Mouse (Mus musculus) adrenal gland, postnatal 4 days (tissue): ENCODE measurements around the gene Plekhh3. TPM values are rescaled to one million over a fixed set of nuclear protein-coding genes. Genes with fewer than 3 reads are reported as not detected.
"Not testable (repeated sequence)": the region's sequence is repeated elsewhere in the genome, so short reads cannot be mapped to it uniquely, and the experiment has no call there.

Experiments used
- DNase-seq, 2 experiments: peaks; one replicate each; pipeline ENCODE4 v3.0.0; 2021 to 2022; ENCODE audit warnings: low spot score in 2 of 2, mixed read lengths in 2 of 2
- total RNA-seq, 2 experiments: library from RNA; stranded (reverse); gene quantifications; 2 replicates each; pipeline ENCODE4 v1.2.3; 2021

Gene Plekhh3
- total RNA-seq, 2 experiments from 2014 or later = 26.9 to 30.7 TPM

DNA sequence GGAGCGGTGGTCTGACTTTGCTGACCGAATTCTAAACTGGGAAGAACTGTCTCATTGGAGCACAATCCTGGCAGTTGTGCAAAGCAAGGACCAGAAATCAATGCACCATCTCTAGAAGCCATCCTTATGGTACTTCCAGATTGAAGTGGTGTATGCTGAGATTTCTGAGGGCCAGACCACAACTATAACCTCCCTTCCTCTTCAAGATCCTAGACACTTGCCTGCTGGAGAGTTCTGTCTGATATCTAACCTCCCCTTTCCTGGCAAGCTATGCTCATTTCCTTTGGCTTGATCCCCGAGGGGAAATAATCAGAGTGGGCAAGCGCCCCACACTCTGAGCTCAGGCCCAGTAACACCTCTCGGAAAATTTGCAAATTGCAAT, 1.3 kb upstream of the Plekhh3 start:
- DNase-seq = no peak

DNA sequence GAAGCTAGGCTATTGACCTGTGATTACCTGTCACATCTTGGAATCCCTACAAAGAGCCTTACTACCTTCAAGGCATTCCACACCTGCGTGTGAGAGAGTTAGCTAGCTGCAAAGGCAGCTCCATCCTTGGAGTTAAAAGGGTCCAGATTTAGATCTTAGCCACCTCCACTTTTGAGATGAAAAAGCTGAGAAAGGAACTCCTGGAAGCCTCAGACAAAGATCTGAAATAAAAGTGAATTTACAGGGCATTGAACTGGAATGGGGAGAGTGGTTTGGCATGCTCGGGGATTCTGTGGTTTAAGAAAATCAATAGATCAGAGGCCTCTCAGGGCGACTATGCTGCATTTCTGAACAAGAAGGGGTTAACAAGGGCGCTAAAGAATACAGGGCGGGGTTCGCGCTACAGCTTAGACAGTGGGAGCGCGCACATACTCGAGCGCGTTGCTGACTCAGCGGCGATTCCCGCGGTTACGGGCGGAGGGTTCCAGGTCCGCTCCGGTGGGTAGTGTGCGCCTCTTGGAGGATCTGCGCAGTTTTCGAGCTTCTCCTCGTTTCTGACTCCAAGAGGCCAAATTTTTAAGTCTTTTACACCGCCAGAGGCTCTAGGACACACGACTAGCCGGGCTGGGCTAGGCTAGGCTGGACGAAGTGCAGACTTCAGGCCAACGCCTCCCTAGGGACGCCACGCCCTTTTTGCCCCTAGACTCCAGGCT, 726 bp upstream of the Plekhh3 start:
- DNase-seq = no peak

DNA sequence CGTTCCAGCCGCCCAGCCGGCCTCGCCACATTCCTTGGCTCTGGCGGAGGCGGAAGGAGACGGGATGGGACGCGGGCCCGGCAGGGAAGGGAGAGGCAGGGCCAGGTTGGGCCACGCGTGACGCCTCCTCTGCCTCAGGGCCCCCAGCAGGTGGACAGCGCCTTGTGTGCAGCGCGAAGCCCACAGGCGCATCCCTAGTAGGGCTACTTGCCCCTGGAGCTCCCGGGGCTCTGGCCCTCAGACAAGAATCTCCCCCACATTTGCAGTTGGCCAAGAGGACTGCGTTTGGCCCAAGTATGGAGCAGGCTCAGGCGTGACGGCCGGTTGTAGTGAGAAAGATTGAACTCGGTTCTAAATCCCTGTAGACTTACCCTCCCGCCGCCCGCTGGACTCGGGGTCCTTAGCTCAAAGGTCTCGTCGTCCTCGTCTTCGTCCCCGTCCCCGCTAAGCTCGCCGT, 769 bp downstream of the Plekhh3 start, which contains the start of gene Cntnap1:
Gene Cntnap1, plus strand, starts transcription at position 170 of the 457 bp plus-strand sequence.
- no peak for DNase-seq

DNA sequence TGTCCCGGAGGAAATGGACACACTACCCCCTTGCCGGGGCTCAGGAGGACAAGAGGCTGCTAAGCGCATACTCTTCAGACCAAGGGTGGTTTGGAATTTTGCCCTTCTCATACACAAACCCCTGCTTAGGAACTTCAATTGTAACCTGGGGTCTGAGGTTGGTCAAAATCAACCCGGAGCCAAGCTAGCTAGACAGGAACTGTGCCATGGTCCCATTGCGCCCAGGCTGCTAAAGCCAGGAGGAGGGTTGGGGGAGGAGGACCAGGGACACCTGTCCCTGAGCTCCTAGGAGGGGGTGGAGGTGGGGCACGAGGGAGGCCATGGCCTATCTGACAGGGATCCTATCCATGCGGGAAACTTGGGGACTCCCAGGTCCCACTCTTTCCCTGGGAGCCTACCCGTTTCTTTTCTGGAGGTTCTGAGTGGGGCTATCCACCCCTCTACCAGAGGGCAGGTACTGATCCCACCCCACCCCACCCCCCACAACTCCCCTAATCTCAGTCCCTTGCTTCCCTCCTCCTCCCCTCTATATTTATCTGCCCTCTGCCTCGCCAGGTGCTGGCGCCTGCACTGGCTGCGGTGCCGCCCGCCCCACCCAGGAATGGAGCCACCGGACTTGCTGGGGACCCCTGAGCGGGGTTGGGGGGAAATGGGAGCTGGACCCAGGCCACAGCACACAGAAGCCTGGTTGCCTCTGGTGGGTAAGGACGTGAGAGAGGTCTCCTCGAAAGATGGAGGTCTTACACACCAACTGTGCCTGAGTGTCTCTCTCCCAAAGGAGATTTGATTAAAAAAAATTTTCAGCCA, 1.6 kb downstream of the Plekhh3 start:
- DNase-seq = no peak

DNA sequence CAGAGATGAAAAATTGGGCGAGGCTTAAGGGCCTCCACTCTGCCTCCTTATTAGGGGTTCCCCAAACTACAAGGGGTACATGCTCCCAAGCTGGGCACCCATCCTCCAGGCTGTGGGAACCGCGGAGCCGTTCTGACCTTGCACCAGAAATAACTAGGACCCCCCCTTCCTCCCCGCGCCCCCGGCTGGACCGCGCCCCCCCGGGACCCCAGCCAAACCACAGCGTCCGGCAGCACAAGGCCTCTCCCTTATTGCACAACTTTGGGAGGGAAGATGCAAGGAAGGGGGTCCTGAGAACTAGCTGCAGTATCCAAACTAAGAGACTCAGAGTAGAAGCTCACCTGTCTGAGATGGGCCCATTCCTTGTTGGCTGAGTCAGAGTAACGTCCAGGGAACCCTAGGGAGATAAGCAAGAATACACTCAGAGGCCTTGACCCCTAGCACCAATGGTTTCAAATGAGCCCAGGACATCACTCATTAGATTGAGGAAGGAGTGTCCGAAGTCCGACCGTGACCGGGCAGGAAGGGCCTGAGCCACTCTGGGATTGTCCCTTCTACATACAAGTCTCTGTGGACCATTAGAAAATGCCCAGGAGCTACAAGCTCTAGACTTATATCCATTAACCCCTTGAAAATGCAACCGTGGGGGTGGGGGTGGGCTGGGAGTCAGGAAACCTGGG, 2.7 kb downstream of the Plekhh3 start:
- DNase-seq = no peak

DNA sequence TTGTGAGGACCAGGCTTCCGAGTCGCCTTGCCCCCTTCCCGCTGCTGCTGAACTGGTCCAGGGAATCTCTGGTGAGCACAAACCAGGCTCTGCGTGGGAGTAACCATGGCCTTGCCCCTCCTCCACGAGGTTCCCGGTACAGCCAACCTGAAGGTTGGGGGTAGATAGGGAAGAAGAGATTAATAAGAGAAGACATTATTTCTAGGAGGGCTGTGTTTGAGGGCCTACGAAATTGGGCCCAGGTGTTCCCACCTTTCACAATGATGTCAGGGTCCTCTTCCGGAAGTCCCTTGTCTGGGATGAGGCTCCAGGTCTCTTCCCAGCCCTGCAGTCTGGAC, 3.2 kb downstream of the Plekhh3 start:
- DNase-seq = no peak

DNA sequence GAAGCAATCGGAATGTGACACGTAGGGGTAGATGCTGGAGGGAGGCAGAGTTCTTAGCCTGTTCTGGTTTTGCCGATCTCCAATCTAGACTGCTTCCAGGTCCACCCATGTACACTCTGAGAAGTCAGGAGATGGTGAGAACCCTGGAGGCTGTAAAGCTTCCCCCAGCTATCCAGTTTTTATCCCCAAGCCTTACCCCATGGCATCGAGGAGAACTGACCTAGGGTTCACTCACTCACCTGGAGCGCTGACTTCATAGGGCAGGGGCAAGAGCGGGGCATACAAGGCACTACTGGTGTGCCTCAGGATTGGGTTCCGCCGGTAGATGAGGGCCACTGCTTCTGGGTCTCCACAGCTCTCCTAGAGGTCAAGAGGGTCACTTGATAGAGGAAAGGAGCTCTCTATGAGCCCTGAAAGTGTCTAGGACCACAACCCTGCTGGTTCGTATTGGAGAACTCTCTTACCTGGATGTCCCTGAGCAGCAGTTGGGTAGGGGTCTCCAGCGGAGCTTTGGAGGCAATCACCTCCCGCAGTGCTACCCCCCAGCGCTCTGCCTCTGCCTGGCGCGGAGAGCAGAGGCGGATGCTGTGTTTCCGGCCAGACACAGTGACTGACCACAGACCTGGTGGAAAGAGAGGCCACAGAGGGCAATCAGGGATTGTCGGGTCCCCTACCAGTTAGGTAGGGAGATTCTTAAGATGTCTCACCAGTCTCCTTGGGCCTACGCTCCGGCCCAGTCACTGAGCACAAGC, 3.8 kb downstream of the Plekhh3 start:
- no peak for DNase-seq

DNA sequence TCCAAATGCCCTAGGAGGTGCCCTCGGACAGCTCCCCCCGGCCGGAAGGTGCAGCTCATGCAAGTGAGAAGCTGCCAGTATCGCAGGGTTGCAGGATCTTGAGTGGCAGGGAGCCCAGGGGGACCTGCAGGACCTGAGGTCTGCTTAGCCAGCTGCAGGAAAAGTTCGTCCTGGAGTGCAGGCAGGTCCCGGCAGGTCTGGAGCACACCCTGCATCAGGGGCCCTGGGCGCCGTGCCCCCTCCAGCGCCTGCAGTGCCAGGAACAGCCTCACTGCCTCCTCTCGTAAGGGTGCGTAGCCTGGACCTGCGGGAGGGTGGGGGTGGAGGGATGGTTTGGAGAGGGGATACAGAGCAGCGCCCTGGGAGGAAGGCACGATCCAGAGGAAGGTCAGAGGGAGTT, 4.8 kb downstream of the Plekhh3 start:
- no peak for DNase-seq

DNA sequence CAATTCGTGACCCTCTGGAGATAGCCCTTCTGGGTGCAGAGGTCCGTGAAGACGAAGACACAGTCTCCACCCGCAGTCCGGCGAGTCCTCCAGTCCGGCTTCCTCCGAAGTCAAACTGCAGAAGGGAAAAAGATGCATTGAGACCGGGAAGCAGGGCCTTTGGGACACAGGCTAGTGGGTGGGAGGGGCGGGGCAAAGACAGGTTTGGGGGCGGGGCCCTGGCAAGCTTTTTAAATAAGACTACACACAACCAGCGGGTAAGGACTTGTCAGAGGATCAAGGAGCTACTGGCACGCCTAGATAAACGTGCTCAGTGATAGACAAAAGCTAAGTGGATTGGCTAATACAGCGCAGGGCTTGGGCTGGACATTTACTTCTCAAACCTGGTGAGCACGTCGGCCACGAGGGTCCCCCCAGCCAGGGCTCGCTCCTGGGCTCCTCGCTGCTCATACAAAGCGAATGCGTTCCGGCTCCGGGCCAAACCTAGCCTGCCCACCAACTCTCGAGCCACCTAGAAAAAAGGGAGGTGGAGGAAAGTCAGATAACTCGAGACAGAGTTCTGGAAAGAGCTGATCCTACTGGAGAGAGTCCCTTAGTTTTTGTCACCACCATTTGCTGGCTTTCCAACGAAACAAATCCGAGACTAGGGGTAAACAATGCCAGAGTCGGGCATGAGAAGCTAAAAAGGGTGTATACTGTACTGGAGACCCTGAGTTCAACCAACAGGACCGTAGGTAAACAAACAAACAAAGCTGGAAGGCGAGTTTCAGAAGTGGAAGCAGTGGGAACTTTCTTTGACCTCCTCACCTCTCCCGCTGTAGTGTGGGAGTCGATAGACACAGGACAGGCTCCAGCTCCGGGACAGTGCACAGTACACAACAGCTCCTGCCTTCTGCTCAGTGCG, 6.2 kb downstream of the Plekhh3 start:
- DNase-seq = no peak

DNA sequence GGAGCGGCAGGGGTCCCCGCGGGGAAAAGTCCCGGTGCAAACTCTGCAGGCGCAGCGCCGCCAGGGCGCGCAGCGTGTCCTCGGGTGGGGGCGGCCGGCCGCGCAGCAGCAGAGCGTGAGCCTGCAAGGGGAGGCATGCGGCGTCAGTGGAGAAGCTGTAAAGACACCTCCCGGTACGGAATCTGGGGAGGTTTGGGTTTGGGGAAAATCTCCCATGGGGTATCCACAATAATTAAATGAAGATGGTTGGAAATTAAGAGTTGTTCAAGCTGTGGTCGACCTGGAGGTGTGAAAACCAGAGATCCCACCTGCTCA, 6.8 kb downstream of the Plekhh3 start:
- no peak for DNase-seq

DNA sequence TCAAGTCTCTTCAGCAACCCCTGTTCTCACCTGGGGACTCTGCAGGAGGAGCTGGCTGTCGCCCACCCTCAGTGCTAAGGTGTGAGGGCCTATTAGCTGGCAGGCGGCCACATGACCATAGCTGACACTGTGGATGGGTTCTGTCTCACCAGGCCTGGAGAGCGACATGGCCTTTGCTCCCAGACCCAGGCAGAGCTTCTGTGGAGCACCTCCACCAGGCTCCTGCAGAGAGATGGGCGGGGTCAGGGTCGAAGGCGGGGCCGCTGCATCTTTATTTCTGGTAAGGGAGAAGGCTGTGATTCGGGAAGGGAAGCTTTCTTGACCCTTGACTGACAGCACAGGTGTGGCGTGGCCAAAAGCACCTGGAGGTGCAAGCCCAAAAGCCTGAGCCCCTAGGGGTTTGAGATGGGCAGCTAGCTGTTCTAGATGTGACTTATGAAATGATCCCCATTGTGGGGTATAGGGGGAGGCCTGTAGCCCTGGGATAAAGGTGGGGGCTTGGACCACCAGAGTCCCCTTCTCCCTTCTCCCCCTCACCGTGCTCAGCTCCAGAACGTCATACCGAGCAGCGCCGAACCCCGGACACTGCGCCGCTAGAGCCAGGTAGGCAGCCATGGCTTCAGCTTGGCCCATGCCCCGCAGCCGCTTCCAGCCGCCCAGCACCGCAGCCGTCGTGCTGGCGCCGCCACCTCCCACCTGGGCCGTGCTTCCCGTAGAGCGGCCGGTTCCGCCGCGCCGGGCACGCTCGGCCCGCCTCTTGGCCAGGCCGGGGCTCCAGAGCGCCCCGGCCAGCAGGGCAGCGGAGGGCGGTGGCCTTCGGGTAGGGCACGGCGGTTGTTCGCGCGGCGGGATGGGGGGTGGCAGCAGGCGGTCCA, 7.4 kb downstream of the Plekhh3 start:
- DNase-seq = no peak

DNA sequence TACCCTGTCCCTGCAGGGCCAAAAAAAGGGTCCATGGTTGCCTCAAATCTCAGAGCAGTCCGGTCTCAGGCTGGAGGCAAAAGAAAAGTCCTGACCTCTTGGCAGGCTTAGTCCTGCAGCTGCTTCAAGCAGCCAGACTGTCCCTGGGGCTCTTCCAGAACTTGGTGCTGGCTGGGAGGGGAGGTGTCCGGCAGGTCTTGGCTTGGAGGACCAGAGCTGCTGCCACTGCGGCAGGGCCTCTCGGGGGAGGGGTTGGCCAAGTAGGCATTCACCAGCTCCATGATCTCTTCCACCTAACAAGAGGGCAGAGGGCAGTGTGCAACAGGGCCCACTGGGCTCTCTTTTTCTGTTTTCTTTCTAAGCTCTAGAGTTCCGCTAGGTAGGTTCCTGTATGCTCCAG, 8.4 kb downstream of the Plekhh3 start:
- DNase-seq = no peak

DNA sequence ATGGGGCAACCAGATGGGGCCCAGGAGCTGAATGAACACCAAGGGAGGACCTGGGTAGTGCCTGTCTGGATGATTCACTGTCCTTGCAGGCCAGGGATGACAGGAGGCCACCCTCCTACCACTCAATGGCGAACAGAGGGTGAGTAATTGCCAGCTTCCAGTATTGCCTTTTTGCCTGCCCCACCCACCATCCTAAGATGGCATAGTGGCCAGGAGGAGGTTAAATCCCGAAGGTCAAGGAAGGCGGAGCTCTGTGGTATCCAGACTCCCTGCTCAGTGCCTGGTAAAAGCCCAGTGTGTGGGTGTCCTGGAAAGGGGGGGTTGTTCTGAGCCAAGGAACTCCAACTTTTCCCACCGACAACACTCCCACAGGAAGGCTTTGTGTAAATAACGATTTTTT, 8.8 kb downstream of the Plekhh3 start:
- DNase-seq = no peak

DNA sequence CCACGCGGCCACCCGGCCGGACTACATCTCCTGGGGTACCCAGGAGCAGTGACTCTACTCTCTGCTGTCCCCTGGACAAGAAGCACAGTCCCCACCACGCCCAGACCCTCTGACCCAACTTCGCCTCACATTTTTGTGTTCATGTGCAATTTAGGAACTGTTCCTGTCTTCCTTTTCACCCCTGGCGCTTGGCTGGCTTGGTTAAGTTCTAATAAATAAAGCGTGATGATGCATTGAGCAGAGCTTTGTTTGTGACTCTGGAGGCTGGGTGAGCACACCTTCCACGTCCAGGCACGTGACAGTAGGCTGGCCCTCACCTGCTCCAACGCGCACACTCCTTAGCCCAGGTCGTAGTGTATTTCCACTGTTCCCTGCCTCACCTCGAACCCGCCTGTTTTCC, 9.6 kb downstream of the Plekhh3 start:
- no peak for DNase-seq

DNA sequence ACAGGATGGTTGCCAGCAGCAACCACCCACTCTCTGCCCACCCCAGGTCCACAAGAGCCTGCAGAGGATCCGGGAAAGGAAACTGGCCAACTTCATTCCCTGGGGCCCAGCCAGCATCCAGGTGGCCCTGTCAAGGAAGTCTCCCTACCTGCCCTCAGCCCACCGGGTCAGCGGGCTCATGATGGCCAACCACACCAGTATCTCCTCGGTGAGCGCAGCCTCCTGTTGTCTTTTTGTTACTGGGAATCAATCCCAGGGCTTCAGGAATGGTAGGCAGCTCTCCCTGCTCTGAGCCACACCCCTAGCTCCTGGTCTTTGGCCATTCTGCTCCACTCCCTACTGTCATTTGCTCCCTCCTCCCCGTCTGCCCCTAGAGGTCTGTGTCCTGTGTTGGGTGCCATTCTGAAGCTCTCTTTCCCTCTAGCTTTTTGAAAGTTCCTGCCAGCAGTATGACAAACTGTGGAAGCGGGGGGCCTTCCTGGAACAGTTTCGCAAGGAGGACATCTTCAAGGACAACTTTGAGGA, 10.1 kb downstream of the Plekhh3 start:
- not testable (repeated sequence) for DNase-seq

DNA sequence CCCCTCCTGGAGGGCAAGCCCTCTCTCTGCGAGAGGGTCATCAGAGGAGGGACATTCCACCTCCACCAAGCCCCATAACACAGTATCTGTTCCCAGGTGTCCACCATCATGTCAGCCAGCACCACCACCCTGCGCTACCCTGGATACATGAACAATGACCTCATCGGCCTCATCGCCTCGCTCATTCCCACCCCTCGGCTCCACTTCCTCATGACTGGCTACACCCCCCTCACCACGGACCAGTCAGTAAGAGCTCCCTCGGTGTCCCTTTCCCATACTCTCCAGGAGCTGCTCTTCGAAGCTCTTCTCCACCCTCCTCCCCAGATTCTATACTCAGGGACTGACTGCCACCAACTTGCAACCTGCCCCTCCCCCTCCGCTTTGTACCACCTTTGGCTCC, 11.0 kb downstream of the Plekhh3 start:
- DNase-seq = not testable (repeated sequence)

DNA sequence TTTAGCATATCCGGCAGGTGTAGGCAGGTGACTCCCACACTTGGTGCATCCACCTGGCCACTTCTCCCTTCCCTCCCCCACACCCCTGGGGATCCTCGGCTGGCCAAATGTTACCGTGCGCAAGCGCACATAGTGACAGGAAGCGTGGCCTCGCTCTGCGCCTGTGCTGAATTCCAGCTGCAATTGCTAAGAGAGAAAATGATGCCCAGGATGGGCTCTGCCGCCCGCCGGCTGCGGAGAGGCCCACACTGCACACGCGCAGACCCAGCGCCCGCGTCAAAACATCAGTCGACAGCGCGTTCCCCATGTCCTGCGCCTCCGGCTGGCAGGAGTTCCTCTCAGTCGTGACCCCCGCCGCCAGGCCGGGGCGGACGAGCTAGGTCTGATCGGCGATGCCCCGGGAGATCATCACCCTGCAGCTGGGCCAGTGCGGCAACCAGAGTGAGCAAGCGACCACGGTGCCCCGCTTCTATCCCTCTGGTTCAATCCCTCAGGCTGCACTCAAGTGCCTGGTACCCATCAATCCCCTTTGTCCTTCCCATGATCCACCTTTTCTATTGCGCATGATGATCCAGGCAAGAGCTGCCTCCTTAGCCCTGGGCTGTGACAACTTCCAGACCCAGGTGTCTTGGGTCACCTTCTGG, 15.3 kb downstream of the Plekhh3 start, which contains the start of gene Tubg2:
Gene Tubg2, plus strand, starts transcription at position 180 of the 644 bp plus-strand sequence.
- DNase-seq = no peak

DNA sequence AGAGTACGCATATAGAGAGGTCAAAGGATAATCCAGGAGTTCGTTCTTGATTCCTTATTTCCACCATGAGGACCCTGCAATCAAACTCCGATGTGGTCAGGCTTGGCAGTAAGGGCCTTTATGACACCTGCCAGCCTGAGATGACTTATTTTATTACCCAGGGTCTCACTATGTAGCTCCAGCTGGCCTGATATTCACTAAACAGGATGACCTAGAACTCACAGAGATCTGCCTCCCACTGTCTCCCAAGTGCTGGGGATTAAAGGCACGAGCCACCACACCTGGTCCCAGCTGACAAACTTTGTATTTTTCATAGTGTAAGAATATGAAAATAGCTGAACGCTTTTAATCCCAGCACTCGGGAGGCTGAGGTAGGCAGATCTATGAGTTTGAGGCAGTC, 16.0 kb downstream of the Plekhh3 start:
- no peak for DNase-seq

DNA sequence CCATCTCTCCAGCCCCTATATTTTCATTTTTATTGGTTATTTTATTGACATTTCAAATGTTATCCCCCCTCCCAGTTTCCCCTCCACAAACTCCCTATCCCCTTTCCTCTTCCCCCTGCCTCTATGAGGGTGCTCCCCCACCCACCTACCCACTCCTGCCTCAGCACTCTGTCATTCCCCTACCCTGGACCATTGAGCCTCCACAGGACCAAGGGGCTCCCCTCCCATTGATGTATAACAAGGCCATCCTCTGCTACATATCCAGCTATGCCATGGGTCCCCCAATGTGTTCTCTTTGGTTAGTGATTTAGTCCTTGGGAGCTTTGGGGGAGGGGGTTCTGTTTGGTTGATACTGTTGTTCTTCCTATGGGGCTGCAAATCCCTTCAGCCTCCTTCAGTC, 16.5 kb downstream of the Plekhh3 start:
- no peak for DNase-seq
